Mouse (Mus musculus): ENCODE results near the gene Evi5. TPM values are rescaled to one million over a fixed set of nuclear protein-coding genes. Genes with fewer than 3 reads are reported as not detected.

The Evi5 gene
- total and polyA plus RNA-seq, 3 experiments = 4.6 to 8.4 TPM; not detected in 1

DNA sequence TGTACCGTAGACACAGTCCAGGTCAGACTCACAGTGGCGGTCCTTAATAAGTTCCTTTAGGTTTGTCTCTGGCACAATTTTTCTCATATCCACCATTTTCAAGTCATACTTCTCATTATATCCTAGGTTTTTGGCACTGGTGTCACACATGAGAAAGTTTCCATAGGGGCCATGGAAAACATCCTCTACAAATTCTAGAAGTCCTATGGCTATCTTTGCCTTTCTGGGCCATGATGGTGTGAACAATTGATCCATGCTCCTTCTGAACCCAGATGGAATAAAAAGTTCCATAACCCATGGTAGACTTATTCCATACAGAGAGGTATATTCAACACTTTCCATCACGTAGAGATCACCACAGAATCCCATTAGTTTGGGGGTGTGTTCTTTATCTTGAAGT, 34.8 kb upstream of the Evi5 start:
- no peak for DNase-seq (ENCODE audit: low read depth, low spot score)
- Histone ChIP-seq H3K4me1 (ENCODE audit: control insufficient read depth in 1 of 2, insufficient read depth in 2 of 2, low read length in 2 of 2) (peaks cover 0 to 4% of the 10 kb centered on the region in 2 experiments; a peak in 1 of 4 replicates), H3K27ac (ENCODE audit: control insufficient read depth, low read depth, low read length) (no peak overlapping the region; the same call in 1 of the 2 replicates), H3K9ac (ENCODE audit: control insufficient read depth, low read depth, low read length, poor library complexity, severe bottlenecking) (no peak overlapping the region), H3K27me3 (ENCODE audit: control insufficient read depth in 1 of 2, insufficient read depth in 2 of 2, low read length in 2 of 2) (no peaks in the 10 kb centered on the region), H3K79me2 (ENCODE audit: control insufficient read depth, insufficient read depth, low read length, poor library complexity) (peaks cover 3% of the 10 kb centered on the region; the same call in 1 of the 2 replicates), H3K9me3 (replicated peaks; ENCODE audit: insufficient read depth, low read length) (no peaks in the 10 kb centered on the region), H3K36me3 (ENCODE audit: control insufficient read depth in 1 of 2, insufficient read depth in 2 of 2, low read length in 2 of 2) (peaks cover 7 to 23% of the 10 kb centered on the region in 2 experiments), H3K4me3 (ENCODE audit: control insufficient read depth in 1 of 2, insufficient read depth in 1 of 2, low read depth in 2 of 2, low read length in 2 of 2) (no peak overlapping the region)
- no peak for TF ChIP-seq NELFE (IDR thresholded peaks at IDR 0.05; ENCODE audit: low read depth, low read length)
- TF ChIP-seq KAT2A (conservative IDR thresholded peaks at IDR 0.05; ENCODE audit: low read depth, low read length) = no peak
- TF ChIP-seq SMC3 (IDR thresholded peaks at IDR 0.05; ENCODE audit: low read depth, low read length) = peak; percentile 15; the same call in 1 of the 2 replicates
- peak; percentile 94 for TF ChIP-seq POLR2AphosphoS2 (IDR thresholded peaks at IDR 0.05; ENCODE audit: low read length)
- no peak for TF ChIP-seq MYB (IDR thresholded peaks at IDR 0.05; ENCODE audit: low read depth, low read length)
- TF ChIP-seq ZMIZ1 (IDR thresholded peaks at IDR 0.05; ENCODE audit: low read depth, low read length) = peak; percentile 29
- TF ChIP-seq UBTF (IDR thresholded peaks at IDR 0.05; ENCODE audit: borderline replicate concordance, insufficient read depth, low read depth, low read length) = no peak
- TF ChIP-seq TAL1 (IDR thresholded peaks at IDR 0.05; ENCODE audit: low read length) = no peak
- no peak for TF ChIP-seq MAZ (IDR thresholded peaks at IDR 0.05; ENCODE audit: low read depth, low read length)
- no peak for TF ChIP-seq MXI1 (IDR thresholded peaks at IDR 0.05; ENCODE audit: low read depth, low read length)
- no peak for TF ChIP-seq E2F4 (IDR thresholded peaks at IDR 0.05; ENCODE audit: borderline replicate concordance, low read depth, low read length)
- no peak for TF ChIP-seq MEF2A (IDR thresholded peaks at IDR 0.05; ENCODE audit: extremely low read depth, insufficient replicate concordance, low read depth, low read length, poor library complexity, severe bottlenecking)
- TF ChIP-seq TCF12 (IDR thresholded peaks at IDR 0.05; ENCODE audit: low read depth, low read length) = no peak
- TF ChIP-seq ZC3H11A (IDR thresholded peaks at IDR 0.05; ENCODE audit: low read depth, low read length) = no peak
- TF ChIP-seq RAD21 (IDR thresholded peaks at IDR 0.05; ENCODE audit: low read depth, low read length) = no peak
- TF ChIP-seq RCOR1 (IDR thresholded peaks at IDR 0.05; ENCODE audit: low read depth, low read length) = no peak
- no peak for TF ChIP-seq MAFK (IDR thresholded peaks at IDR 0.05; ENCODE audit: borderline replicate concordance, low read depth, low read length)
- peak in 1 of 2 experiments; percentile 42; a peak in 1 of 4 replicates for TF ChIP-seq POLR2A (IDR thresholded peaks at IDR 0.05; ENCODE audit: control insufficient read depth in 1 of 2, insufficient read depth in 1 of 2, low read depth in 1 of 2, low read length in 2 of 2, poor library complexity in 1 of 2)
- TF ChIP-seq CHD2 (IDR thresholded peaks at IDR 0.05; ENCODE audit: low read length) = no peak

DNA sequence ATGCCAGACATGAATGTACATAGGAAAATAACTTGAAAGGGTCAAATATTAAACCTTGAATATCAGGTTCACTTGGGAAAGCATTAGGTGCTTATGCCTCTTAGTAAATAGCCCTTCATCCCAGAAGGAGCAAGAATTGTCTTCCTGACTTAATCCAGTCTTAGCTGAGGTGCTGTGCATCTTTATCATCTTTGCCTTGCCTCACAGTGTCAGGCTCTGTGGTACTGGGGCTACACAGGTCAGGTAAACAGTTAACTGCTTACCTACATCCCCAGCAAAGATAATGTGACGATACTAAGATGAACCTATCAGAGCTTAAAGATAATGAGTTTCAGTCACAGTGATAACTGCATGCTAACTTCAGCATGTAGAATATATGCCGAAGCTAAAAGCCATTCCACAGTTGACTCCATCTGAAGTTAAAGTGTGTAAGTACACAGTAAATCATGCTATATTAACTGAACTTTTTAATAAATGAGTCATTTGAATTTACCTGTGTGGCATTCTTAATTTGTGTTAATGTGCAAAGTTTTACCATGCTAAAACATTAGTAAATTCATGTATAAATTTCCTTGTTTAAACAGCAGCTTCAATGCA, 33.7 kb upstream of the Evi5 start:
- peak; percentile 41 for DNase-seq (ENCODE audit: low read depth, low spot score)
- Histone ChIP-seq H3K27me3 (ENCODE audit: control insufficient read depth in 1 of 2, insufficient read depth in 2 of 2, low read length in 2 of 2) (no peaks in the 10 kb centered on the region), H3K79me2 (ENCODE audit: control insufficient read depth, insufficient read depth, low read length, poor library complexity) (peaks cover 8% of the 10 kb centered on the region; the same call in 1 of the 2 replicates), H3K9ac (ENCODE audit: control insufficient read depth, low read depth, low read length, poor library complexity, severe bottlenecking) (no peak overlapping the region), H3K4me3 (ENCODE audit: control insufficient read depth in 1 of 2, insufficient read depth in 1 of 2, low read depth in 2 of 2, low read length in 2 of 2) (no peak overlapping the region), H3K27ac (ENCODE audit: control insufficient read depth, low read depth, low read length) (no peak overlapping the region), H3K36me3 (ENCODE audit: control insufficient read depth in 1 of 2, insufficient read depth in 2 of 2, low read length in 2 of 2) (peaks cover 14 to 32% of the 10 kb centered on the region in 2 experiments), H3K9me3 (replicated peaks; ENCODE audit: insufficient read depth, low read length) (no peaks in the 10 kb centered on the region), H3K4me1 (ENCODE audit: control insufficient read depth in 1 of 2, insufficient read depth in 2 of 2, low read length in 2 of 2) (peaks cover 0 to 4% of the 10 kb centered on the region in 2 experiments; a peak in 1 of 4 replicates)
- TF ChIP-seq NELFE (IDR thresholded peaks at IDR 0.05; ENCODE audit: low read depth, low read length) (peak; percentile 11; the same call in 1 of the 2 replicates), POLR2AphosphoS2 (IDR thresholded peaks at IDR 0.05; ENCODE audit: low read length) (peak; percentile 76), CTCF (IDR thresholded peaks at IDR 0.05 in 2 of 3, conservative IDR thresholded peaks at IDR 0.05 in 1 of 3; ENCODE audit: control insufficient read depth in 1 of 3, insufficient read depth in 1 of 3, low read depth in 2 of 3, low read length in 3 of 3, poor library complexity in 1 of 3, severe bottlenecking in 1 of 3) (no peak), SMC3 (IDR thresholded peaks at IDR 0.05; ENCODE audit: low read depth, low read length) (no peak), POLR2A (IDR thresholded peaks at IDR 0.05; ENCODE audit: control insufficient read depth in 1 of 2, insufficient read depth in 1 of 2, low read depth in 1 of 2, low read length in 2 of 2, poor library complexity in 1 of 2) (peak in 1 of 2 experiments; percentile 62; a peak in 2 of 4 replicates), HCFC1 (IDR thresholded peaks at IDR 0.05; ENCODE audit: low read depth, low read length) (no peak), MYB (IDR thresholded peaks at IDR 0.05; ENCODE audit: low read depth, low read length) (peak; percentile 50; the same call in 1 of the 2 replicates), POLR2AphosphoS5 (IDR thresholded peaks at IDR 0.05; ENCODE audit: borderline replicate concordance, low read depth, low read length) (peak; percentile 95; the same call in 1 of the 2 replicates), ZC3H11A (IDR thresholded peaks at IDR 0.05; ENCODE audit: low read depth, low read length) (no peak)

All from MEL (cell line).